Mouse (Mus musculus) forebrain, embryonic 12.5 days (tissue): ENCODE measurements around the gene Tnmd. TPM values are rescaled to one million over a fixed set of nuclear protein-coding genes. Genes with fewer than 3 reads are reported as not detected.

Experiments used
- polyA plus RNA-seq: library from polyadenylated mRNA; unstranded; fragments of >200 nt; fragmentation: Nextera tagmentation; extraction: Ambion mirVana; gene quantifications from 2 replicates; pipeline ENCODE4 v1.2.1, GENCODE M21; 2016

Gene Tnmd
- polyA plus RNA-seq, 1 experiment from 2014 or later: 12.8 TPM

Other genes with a start within 250 kb of the Tnmd start
- 21.6 and 22.3 TPM in 2 replicates for gene Pcdh19, start 162.0 kb upstream of the Tnmd start, polyA plus RNA-seq
- gene Tspan6, start 47.4 kb downstream of the Tnmd start, polyA plus RNA-seq: 212 TPM in 2 replicates
- gene Srpx2, start 57.4 kb downstream of the Tnmd start, polyA plus RNA-seq: 0.27 and 0.74 TPM in 2 replicates
- gene Sytl4, start 130.8 kb downstream of the Tnmd start, polyA plus RNA-seq: 0.81 and 1.00 TPM in 2 replicates
- 72.8 and 74.4 TPM in 2 replicates for gene Cstf2, start 208.2 kb downstream of the Tnmd start, polyA plus RNA-seq